Mouse (Mus musculus): ENCODE results near the gene Plagl1. TPM values are rescaled to one million over a fixed set of nuclear protein-coding genes. Genes with fewer than 3 reads are reported as not detected.
A peak's percentile ranks its signal among the peaks of the same experiment; 100 is the strongest.

Gene Plagl1
- polyA plus RNA-seq, 1 experiment from 2014 or later = 237 TPM

- no peaks in the 10 kb centered on the region for H3K9me3 ChIP-seq
- no peaks in the 10 kb centered on the region for H3K27me3 ChIP-seq (replicated peaks)
- peaks cover 55% of the 10 kb centered on the region for H3K36me3 ChIP-seq
- H3K9ac ChIP-seq = no peak overlapping the region
- no peaks in the 10 kb centered on the region for H3K4me1 ChIP-seq
- H3K4me2 ChIP-seq = no peak overlapping the region
- ATAC-seq (ENCODE audit: insufficient read depth, low FRiP score, low read depth) = no peak
- H3K27ac ChIP-seq = peak overlapping the region; percentile 40; the same call in 1 of the 2 replicates
- no peak overlapping the region for H3K4me3 ChIP-seq (replicated peaks)
- 67% methylated on average over 7 of the region's 7 CpGs for WGBS
Observed at GRCm38 (mm10) chr10:13180211-13180610, 119.9 kb downstream of the Plagl1 start.

Other genes starting within 250 kb of the Plagl1 start
- gene Utrn, start 191.1 kb upstream of the Plagl1 start, polyA plus RNA-seq (2015; fragmentation: Nextera tagmentation; extraction: Ambion mirVana) = 68.1 and 72.2 TPM in 2 replicates
- 5.4 and 6.1 TPM in 2 replicates for gene Stx11, start 96.2 kb upstream of the Plagl1 start, polyA plus RNA-seq (2015; fragmentation: Nextera tagmentation; extraction: Ambion mirVana)
- gene Sf3b5, start 55.2 kb upstream of the Plagl1 start, polyA plus RNA-seq (2015; fragmentation: Nextera tagmentation; extraction: Ambion mirVana) = 36.6 and 43.4 TPM in 2 replicates
- not detected in 2 replicates for gene Zc2hc1b, start 117.5 kb downstream of the Plagl1 start, polyA plus RNA-seq (2015; fragmentation: Nextera tagmentation; extraction: Ambion mirVana)
- gene Ltv1, start 132.7 kb downstream of the Plagl1 start, polyA plus RNA-seq (2015; fragmentation: Nextera tagmentation; extraction: Ambion mirVana) = 74.1 and 75.3 TPM in 2 replicates

All from stomach, embryonic 15.5 days (tissue).